Mouse (Mus musculus) heart, postnatal 10 days (tissue): ENCODE results near the gene Nfil3. TPM values are rescaled to one million over a fixed set of nuclear protein-coding genes. Genes with fewer than 3 reads are reported as not detected.
A peak's percentile ranks its signal among the peaks of the same experiment; 100 is the strongest.

ENCODE experiments used
- DNase-seq, 2 experiments: peaks; one replicate each; pipeline ENCODE4 v3.0.0; 2021
- intact Hi-C: fragments of 180-260 bp; cut with DNase I; formaldehyde crosslinking; loops from one replicate; pipeline ENCODE4 v1.15.1; 2025
- total RNA-seq, 2 experiments: library from RNA; stranded (reverse); gene quantifications; 2 replicates each; pipeline ENCODE4 v1.2.3; 2021

The Nfil3 gene
- 10 to 100 TPM; 27.3 to 27.9 TPM for total RNA-seq

- intact Hi-C loops: loop anchor here (2.0 to 5.0 kb wide), 4 partner anchors 52 to 216 kb away; partner anchors contain the start of gene Auh
- peak in 1 of 2 experiments; percentile 87 for DNase-seq
Measured at GRCm38 (mm10) chr13:52980951-52981421, at the start of gene Nfil3. Gene Nfil3, minus strand, starts transcription at chr13:52981073.

DNA sequence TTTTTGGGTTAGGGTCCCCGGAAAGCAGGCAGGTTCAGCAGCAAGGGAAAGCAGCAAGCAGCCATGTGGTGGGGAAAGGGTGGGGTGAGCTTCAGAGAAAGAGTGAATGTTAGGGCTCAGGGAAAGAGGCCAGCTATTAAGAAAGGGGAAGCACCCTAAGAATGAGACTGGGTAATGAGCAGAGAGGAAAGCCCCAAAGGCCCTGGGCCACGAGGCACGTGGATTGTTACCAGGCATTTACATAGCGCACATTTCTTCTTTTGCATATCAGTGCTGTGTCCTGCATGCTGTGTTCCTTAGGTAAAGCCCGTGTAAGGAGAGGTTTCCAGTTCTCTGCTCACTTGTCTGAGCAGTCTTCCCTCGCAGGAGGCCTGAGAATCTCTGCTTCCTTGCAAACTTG, 43.4 kb upstream of the Nfil3 start:
- intact Hi-C loops: no loop called here

GRCm38 (mm10) chr13:53020282-53020681, 39.4 kb upstream of the Nfil3 start:
- intact Hi-C loops: no loop called here
- DNase-seq: no peak

More for the DNA sequence above, 43.4 kb upstream of the Nfil3 start:
- no peak for DNase-seq

DNA sequence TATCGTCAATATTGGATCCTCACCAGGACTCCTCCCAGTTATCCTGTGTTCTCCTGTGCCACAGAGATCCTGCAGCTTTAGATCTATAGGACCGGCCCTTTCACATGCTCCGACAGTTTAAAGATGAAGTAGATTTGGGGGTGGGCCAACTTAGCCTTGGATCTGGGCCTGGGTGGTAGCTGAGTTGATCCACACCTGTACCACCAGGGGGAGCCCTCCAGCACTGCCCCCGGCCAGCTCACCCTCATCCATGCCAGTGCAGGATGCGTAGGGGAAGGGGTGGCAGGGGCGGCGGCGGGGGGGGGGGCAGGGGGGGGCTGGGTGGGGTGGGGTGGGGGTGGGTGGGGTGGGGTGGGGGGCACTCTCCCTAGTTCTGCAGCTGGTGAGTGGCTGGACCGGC, 38.7 kb upstream of the Nfil3 start:
- intact Hi-C loops: no loop called here
- no peak for DNase-seq

GRCm38 (mm10) chr13:53018976-53019375, 38.1 kb upstream of the Nfil3 start:
- intact Hi-C loops: no loop called here
- no peak for DNase-seq

DNA sequence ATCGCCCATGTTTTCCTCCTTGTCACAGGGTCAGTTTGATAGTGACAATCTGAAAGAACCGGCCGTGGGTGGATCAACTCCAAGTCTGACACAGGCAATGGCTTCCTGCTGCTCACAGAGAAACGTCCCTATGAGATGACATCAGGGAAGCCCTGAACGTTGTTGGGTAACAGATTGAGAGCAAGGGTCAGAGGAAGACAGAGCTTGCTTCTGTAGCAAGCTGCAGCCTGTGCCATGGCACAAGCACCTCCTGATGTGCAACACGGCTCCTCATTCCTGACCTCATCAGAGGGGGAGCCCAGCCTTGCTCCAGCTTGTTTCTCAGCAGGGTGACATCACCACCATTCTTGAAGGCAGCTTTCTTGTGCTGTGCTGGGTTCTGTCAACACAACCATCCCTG, 37.1 kb upstream of the Nfil3 start:
- intact Hi-C loops: no loop called here
- DNase-seq: peak in 1 of 2 experiments; percentile 47

GRCm38 (mm10) chr13:53017117-53017516, 36.2 kb upstream of the Nfil3 start:
- intact Hi-C loops: no loop called here
- DNase-seq: no peak

GRCm38 (mm10) chr13:53011426-53011825, 30.6 kb upstream of the Nfil3 start:
- no peak for DNase-seq
- intact Hi-C loops: no loop called here

DNA sequence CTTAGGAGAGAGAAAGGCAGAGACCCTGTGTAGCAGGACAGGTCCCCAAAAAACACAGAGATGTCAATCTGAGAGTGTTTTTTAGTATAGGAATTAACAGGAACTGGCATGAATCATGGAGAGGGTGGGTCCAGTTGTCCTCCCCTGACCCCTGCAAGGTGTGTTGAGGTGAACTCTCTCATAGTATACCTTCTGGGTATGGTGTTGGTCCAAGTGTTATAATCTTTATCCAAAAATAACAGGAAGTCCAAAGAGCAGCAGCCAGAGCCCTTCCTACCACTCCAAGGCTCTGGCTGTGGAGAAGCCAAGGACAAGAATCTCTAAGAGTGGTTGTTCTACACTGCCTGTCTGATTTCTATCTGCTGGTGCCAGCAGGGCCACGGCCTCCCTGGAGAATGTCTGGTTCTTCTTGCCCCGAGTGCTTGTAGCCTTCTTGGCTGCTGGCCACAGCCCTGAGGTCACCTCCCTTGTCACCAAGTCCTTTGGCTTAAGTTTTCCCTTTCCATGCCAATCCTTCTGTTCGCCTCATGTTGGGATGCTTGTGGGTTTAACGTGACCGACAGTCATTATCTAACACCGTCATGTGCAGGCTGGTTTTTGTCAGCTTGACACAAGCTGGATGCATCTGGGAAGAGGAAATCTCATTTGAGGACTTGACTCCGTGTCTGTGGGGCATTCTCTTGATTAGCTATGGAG, 27.8 kb upstream of the Nfil3 start:
- peak; percentile 88 to 89 for DNase-seq
- intact Hi-C loops: loop anchor here (2.0 kb wide), 1 partner anchor 60 kb away; no protein-coding TSS in a partner anchor

GRCm38 (mm10) chr13:53007781-53008180, 26.9 kb upstream of the Nfil3 start:
- DNase-seq: peak; percentile 47 to 49
- intact Hi-C loops: loop anchor here (2.0 kb wide), 1 partner anchor 61 kb away; no protein-coding TSS in a partner anchor

DNA sequence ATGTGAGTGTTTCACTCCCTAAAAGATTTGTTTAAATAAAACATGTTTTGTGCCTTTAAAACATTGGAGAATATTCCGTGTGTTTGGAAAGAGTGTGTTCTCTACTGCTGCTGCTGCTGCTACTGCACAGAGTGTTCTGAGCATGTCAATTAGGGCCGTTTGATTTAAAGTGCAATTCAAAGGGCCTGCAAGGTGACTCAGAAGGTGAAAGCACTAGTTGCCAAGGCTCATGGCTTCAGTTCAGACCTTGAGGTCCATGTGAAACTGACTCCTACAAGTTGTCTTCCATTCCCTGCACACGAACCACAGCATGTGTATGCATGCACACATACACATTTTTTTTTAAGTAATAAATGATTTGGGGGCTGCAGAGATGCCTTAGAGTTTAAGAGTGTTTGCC, 22.4 kb upstream of the Nfil3 start:
- intact Hi-C loops: no loop called here
- DNase-seq: peak; percentile 43 to 45

- intact Hi-C loops: no loop called here
- DNase-seq: peak; percentile 69 to 82
Measured at GRCm38 (mm10) chr13:53001511-53001935, 20.6 kb upstream of the Nfil3 start.

GRCm38 (mm10) chr13:53000481-53000880, 19.6 kb upstream of the Nfil3 start:
- DNase-seq: no peak

DNA sequence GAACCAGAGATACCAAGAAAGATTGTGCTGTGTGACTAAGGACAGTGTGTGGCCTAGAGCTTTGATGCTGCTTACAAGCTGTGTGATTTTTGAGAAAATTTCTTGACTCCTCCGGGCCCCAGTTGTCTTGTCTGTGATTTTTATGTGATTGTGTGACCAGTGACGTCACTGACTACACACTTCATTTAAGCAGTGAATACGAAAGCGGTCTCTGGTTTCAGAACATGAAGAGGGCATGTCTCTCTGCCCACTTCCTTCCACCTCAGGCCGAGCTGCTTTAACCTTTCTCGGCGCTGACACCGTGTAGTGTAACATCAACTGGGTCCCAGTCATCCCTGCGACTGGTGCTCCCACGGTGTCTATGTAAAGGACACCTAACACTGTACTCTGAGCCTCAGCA, 17.7 kb upstream of the Nfil3 start:
- no peak for DNase-seq
- intact Hi-C loops: loop anchor here (2.0 kb wide), 1 partner anchor 98 kb away; no protein-coding TSS in a partner anchor

More at GRCm38 (mm10) chr13:53000481-53000880, 19.6 kb upstream of the Nfil3 start:
- intact Hi-C loops: no loop called here

DNA sequence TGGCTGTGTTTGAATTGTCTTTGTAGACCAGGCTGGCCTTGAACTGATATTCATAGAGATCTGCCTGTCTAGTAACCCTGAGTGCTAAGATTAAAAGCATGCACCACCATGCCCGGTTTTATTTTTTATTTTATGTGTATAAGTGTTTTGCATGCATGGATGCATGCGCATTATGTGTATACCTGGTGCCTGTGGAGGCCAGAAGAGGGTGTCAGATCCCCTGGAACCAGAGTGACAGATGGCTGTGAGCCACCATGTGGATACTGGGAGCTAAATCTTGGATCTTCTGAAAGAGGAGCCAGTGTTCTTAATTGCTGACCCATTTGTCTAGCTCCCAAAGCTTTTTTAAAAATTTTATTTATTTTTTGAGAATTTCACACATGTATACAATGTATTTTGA, 16.9 kb upstream of the Nfil3 start:
- intact Hi-C loops: loop anchor here (2.0 kb wide), 1 partner anchor 99 kb away; no protein-coding TSS in a partner anchor
- no peak for DNase-seq

DNA sequence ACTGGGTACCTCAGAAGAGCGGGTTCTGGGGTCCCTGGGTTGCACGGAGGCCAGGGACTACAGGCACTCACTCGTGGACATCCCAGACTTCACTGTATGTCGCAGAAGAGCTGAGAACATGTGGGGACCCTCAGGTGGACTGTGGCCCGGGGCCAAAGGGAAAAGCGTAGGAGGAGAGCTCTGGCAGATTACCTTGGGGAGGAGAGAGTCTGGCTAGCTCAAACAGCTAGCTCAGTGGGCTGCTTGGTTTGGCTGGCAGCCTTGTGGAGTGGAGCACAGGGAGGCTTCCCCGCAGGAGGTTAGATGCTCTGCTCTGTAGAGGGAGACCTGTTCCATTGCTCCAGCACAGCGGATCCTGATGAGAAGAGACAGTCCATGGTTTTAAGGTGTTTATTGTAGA, 15.3 kb upstream of the Nfil3 start:
- intact Hi-C loops: no loop called here
- no peak for DNase-seq

- intact Hi-C loops: no loop called here
- no peak for DNase-seq
Measured at GRCm38 (mm10) chr13:52994197-52994881, 13.5 kb upstream of the Nfil3 start.

DNA sequence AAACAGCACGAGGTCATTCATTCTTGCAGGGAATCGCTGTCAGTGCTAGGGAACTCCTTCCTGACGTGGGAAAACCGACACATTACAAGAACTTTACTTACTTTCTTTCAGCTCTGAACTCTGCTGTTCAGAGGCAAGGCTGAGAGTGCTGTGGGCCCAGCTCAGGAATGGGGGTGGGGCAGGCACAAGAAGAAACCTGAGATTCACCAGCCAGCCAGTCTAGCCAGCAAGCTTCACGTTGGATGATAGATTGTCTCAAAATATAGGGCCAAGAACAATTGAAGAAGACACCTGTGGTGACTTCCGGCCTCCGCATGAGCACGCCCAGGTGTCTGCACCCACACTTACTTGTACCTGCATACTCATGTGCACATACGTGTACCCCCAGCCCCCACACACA, 9.3 kb upstream of the Nfil3 start:
- DNase-seq: no peak
- intact Hi-C loops: no loop called here

DNA sequence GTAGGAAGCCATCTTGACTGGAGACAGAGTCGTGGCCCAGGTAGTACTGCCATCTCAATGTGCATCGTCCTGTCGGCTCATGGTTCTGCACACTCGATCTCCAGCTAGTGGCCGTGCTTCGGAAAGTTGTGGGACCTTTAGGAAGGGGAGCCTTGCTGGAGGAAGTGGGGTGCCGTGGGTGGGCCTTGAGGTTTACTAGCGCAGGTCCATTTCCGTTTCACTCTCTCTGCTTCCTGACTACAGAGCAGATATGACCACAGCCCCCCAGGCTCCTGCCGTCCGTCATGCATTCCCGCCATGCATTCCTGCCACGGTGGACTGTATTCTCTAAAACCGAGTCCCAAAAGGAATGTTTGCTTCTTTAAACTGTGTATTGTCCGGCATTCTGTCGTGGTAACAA, 8.1 kb upstream of the Nfil3 start:
- DNase-seq: no peak
- intact Hi-C loops: no loop called here

- DNase-seq: no peak
- intact Hi-C loops: no loop called here
Measured at GRCm38 (mm10) chr13:52987880-52988279, 7.0 kb upstream of the Nfil3 start.

- DNase-seq: no peak
- intact Hi-C loops: no loop called here
Measured at GRCm38 (mm10) chr13:52986215-52986780, 5.4 kb upstream of the Nfil3 start.
